Mouse (Mus musculus) lung, postnatal 14 days (tissue): ENCODE data around the gene Meox1.

Experiments
- DNase-seq: peaks from one replicate; pipeline ENCODE4 v3.0.0; 2021

Gene Meox1

DNA sequence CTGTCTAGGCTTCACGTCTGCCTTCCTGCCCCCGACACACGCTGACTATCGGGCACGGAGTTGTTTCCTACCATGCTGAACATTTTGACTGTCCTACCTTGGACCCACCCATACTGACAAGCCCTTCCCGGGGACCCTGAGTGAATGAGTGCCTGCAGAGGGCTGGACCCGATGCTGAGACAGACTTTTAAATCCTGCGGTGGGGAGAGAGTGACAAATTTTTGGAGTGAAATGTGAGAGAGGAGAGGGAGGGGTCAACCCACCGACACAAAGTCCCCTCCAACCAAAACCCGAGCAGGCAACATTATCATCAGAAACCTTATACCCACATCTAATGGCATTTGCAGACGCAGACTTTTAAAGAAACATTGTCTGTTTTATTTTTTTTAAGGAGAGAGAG lies at the start of gene Meox1:
Gene Meox1, minus strand, starts transcription at position 171 of the 400 bp plus-strand sequence.
- DNase-seq = no peak

DNA sequence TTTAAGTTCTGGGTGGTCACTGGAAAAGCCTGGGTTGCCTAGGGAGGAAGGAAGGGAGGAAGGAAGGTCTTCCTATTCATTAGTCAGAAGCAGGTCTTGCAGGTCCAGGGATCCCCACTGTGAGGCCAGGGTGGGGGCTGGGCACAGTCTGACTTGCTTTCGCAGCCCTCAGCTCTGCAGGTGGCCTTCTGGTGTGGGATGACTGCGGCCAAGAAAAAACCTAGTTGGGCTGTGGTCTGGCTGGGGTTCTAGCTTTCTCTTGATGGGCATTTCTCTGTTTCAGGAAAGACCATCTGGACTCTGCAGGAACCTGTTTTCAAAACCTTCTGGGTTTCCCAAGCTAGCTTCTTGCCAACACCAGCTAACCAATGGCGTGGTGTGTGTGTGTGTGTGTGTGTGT lies 48.9 kb upstream of the Meox1 start:
- no peak for DNase-seq

DNA sequence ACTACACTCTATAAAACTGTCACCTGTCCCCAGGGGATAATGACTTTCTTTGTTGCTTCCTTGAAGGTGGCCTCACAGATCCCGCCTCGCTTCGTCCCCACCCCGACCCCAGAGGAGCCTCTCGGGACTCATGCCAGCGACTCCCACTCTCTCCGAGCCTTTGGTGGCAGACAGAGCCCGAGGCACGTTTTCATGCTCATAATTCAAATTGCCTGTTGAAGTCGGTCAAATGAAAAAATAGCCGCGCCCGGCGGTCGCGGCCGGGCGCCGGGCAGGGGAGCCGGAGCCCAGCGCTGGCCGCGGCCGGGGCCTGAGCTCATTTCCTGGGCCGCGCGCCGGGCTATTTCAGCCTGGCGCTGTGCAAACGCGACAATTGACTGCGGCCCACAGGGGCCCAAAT lies 42.9 kb upstream of the Meox1 start:
- peak; percentile 35 for DNase-seq

DNA sequence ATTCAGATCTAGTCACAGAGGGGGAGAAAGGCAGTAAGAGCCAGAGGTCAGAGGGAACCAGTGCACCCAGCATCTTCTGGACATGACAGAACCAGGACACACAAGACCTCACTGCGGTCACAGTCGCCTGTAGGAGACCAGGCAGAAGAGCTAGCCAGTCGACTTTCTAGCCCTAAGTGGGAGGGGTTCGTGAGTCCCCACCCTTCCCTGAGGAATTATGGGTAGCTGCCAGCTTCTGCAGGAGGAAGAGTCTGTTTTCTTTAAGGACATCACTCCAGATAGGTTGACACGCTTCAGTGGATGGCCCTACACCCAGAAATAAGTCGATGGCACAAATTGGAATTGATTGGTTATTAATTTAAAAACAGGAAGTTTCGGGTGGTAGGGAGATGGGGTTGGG lies 42.2 kb upstream of the Meox1 start:
- no peak for DNase-seq

DNA sequence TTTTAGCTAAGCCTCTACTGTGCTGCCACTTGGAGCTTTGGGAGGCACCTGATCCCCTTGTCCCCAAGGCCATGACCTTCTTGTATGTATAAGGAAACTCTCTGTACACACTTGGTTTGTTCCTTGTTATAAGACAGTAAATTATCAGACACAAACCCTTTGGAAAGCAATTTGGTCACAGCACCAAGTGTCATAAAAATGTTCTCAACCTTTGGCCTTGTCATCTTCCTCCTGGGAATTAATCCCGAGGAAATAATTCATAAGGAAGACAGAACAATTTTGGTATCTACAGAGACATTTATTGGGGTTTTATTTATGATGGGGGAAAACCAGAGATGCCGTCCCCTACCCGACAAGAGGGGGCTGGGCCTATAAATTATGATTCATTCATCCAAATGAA lies 41.6 kb upstream of the Meox1 start:
- DNase-seq = no peak

DNA sequence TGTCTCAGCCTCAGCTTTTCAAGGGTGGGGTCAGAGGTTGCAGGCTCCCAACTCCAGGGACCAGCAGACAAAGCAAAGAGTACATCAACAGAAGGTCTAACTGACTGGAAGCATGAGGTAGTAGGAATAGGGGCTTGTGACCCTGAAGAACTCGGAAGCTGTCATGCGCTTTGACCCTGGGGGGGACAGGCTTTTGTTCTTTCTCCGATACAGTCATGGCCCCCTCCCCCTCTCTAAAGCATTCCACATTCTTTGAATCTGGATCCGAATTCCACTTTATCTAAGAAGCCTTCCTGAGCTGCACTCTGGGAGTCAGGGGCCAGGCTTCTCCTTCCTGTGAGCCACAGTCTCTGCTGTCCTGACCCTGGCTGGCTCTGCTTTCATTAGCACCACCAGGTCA lies 37.8 kb upstream of the Meox1 start:
- no peak for DNase-seq

DNA sequence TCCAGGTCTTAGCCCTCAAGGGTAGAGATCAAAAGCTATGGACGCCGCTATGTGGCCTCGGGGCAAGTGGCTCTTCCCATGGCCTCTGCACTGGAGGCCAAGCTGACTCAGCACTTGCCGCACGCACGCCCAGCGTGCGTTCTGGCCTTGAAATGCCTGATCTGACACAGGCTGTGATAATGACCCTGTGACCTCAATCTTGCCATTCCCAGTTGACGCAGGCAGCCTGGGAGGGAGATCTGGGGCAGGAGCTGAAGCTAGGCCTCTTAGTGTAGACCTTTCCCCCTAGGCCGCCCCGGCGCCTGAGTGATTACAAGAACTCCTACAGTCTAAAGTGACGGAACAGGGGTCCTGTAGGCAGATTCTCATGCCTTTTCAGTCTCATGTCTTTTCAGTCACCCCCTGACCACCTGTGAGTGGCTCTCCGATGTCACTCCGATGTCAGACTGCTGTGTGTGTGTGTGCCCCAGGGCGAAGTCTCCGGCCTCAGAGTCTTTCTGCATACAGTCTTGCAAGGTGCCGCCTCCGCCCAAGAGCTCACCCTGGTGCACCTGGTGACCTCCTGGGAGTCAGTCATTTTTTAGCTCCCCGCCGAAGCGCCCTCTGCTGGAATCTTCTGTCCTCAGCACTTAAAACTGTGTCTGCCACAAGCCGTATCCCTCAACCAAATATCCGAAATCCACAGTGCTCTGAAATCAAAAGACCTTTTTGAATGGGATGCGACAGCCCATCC lies 34.0 kb upstream of the Meox1 start:
- DNase-seq = peak; percentile 54

DNA sequence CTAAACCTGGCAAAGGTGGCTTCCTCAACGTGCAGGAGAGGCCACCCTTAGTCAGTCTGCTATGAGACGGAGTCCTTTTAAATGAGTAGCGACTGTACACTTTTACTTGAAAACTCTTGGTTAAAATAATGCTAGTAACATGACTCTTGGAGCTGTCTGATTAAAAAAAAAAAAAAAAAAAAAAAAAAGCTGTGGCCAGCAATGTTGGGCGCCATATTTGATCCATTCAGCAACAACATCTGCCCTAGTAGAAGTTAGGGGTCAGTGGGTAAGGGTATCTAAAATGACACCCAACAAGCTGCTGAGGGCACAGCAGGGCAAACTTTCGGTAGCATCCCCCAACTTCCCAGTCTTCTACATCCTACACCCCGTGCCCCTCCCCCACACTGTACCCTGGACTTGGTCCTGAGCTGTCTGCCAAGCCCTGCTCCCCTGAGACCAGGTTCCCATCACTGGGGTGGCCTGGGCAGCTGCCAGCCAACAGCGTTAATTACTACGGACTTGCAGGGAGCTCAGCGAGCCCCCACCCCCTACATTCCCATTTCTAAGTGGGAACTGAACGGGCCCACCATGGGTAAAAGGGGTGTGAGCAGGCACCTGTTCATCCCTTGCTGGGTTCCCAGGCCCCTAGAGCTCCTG lies 32.9 kb upstream of the Meox1 start:
- no peak for DNase-seq

DNA sequence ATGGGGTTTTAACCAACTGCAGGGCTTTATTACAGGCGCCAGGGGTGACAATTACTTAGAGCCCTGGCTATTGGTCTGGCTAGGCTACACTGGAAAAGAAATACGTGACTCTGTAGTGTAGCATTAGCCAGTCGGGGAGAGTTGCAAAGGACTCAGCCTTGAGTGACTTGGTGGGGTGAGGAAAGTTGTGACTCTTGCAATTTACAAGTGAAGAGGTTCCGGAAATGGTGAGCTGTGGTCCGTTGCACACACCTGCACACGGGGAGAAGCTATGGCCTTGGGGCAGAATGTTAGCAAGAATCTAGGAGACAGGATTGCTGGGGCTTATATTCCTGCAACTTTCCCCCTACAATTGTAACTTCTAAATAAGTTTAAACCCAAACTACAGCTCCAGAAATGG lies 31.5 kb upstream of the Meox1 start:
- DNase-seq = no peak

DNA sequence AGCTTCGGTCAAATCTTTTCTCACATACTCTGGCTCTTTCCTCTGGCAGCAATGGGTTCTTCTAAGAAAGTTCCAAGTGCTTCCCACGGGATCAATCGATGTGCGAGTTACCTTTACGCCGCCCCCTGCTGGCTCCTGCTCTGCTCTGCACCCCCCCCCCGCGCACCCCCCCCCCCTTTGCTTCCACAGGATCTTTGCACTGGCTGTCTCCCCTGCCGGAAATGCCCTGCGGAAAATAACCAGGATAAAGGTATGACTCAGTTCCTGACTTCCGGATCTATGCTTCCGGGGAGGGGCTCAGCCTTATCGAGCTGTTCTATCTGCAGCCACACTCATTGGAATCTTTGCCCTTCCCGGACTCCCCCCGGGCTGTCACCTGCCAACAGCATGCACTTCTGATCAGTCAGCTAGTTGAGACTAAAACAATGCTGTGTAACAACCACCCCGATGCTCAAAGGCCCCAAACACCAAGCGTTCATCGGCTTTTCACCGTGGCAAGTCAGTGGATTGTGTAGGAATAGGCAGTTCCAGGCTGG lies 30.3 kb upstream of the Meox1 start:
- DNase-seq = no peak

DNA sequence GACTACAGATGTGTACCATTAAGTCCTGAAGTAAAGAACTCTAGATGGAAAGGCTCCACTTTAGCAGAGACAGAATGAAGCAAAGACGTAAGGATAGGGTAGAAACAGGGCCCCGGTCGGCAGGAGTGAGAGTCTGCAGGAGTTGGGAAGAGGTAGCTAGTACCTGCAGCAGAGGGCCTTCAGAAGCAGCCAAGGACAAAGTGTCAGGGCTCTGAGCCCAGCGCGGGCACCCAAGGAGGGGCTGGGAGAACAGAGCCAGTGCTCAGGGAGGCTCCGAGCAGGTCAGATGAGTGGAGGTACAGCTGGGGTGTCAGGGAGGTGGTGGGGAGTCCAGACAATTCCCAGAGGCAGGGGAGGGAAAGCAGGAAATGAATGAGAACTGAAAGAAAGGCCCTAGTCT lies 29.8 kb upstream of the Meox1 start:
- DNase-seq = no peak

DNA sequence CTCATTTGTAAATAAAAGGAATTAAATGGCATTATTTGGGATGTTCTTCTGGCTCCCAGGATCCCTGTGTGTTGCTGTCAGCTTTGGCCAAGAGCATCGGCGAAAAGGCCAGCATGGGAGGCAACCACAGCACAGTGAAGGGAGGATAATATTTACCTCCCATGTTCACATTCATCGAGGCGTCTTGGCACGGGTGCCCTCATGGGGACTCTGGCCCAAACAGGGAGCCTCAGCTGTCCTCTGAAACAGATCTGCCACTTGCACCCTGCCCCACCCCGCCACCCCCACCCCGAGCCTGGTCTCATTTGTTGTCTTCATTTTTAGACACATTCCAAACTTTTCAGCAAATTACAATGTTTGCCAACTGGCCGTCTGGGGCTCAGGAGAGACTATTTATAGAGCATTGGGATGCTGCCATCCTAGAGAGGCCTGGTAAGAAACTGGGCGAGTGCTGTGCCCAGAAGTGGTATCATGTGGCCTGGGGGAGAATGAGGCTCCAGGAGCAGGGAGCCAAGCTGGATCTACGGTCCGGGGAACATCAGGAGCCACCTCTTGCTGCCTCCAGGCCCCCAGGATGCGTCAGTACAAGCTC lies 27.3 kb upstream of the Meox1 start:
- no peak for DNase-seq

DNA sequence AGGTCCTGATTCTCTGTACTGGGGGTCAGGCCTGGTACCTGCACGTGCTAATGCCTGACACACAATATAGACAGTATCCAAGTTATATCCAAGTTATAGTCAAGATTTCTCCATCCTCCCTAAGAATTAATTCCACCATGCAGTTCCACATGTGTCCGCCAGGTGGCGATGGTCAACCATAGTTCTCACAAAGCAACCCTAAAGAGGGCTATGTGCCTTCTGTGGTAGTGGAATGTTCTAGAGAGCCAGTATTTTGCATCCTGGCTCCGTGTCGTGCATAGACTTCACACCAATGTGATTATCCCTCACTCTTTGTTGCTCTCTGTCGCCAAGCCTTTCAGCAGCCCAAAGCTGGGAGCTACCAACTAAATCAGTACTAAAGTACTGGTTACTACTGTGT lies 25.5 kb upstream of the Meox1 start:
- peak; percentile 85 for DNase-seq

DNA sequence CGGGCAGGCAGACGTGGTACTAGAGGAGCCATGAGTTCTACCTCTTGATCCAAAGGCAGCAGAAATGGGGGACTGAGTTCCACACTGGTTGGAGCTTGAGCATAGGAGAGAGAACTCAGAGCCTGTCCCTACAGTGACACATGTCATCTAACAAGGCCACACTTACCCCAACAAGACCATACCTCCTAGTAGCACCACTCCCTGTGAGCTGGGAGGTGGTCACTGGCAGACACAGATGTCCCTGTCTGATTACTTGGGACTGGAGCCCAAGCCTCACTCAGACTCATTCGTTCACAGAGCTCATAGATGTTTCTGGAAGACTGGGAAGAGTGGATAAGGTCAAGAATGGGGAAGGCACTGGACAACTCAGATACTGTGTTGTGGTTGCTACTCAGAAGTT lies 24.4 kb upstream of the Meox1 start:
- DNase-seq = no peak

DNA sequence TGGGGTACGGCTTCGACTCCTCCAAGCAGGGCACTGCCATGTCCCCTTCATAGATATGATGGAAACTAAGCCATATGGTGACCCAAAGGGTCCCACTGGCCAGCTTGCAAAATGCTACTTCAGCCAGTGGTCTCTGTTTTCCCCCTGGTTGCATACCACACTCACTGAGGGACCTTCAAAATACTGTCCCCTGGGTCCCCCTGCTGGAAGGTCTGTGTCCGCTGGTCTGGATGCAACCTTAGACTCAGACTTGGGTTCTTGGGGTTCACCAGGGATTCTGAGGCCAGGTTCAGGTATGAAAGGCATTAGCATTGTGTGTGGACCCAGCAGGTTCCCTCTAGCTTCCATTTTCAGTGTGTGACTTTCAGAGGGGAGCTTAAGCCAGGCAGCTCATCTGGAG lies 22.6 kb upstream of the Meox1 start:
- DNase-seq = no peak

DNA sequence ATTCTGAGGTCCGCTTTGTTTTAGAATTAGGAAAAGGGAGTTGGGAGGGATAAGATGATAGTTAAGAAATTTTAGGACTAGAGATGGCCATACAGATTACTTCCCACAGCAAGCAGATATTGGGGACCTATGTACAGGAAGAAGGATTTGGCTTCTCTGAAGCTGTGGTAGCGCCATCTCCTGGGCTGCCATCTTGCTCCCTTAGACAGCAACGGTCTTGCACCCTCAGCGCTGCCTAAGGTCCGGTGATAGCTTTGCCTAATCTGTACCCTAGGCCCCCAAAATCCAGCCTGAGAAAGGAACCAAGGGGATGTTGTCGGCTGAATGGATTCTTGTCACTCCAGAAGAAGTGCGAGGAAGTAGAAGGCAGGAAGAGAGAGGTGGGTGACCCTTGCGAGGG lies 19.4 kb upstream of the Meox1 start:
- DNase-seq = no peak

DNA sequence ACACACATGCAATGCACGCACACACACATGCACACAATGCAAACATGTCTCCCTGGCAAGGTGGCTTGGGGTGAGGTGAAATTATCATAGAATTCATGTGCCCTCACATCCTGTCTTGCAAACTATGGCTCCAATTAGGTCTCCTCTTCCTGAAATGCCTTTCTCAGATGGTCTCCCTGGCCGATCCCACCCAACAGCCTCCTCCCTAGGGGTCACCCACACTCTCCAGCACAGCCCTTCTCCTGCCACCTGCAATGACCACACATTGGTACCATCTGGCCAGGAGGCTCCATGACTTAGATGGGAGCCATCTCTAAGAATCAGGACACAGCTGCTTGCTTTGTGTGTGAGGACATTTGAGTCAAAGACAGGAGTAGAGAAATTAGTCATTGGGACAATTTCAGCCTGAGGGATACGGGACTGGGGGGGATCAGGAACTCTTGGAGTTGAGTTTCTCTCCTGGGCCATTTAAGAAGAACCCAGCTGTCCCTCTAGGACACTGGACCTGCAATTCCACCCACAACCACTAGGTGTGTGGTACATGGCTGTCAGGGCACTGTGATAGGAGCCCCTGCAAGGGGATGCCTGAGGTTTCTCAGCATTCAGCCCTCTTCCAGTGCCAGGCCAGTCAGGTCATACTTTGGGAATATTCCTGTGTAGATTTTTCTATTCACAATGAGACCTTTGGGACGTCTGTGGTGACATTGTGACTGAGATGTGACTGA lies 17.8 kb upstream of the Meox1 start:
- DNase-seq = peak; percentile 65

DNA sequence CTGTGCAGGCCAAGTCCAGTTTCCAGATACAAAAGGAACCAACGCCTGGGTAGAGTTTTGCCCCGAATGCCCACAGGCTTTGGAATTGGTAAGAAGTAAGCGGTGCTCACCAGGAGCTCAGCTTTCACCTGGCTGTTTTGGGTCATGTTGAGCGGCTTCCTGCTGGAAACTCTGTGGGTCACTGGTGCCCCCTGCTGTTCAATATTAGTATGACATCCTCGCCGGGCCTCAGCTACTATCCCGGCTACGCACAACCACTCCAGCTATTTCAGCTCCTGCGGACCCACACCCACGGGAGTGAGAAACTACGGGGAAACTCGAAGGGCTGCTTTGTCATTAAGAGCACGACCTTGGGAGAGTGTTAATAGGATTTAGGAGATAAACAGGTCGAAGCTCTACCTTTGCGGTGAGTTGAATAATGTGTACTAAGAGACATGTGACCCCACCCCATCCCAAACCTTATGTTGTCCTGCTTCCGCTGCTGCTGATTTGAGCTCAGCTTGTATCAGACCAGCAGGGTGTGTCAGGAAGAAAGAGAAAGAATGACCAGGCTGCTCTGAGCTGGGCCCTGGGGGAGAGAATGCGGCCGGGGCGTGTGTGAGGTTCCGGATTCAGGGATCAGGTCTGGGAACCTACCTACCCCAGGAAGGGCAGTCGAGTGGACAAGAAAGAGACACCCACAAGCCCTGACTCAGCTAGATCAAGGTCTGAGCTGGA lies 16.2 kb upstream of the Meox1 start:
- DNase-seq = peak; percentile 90

DNA sequence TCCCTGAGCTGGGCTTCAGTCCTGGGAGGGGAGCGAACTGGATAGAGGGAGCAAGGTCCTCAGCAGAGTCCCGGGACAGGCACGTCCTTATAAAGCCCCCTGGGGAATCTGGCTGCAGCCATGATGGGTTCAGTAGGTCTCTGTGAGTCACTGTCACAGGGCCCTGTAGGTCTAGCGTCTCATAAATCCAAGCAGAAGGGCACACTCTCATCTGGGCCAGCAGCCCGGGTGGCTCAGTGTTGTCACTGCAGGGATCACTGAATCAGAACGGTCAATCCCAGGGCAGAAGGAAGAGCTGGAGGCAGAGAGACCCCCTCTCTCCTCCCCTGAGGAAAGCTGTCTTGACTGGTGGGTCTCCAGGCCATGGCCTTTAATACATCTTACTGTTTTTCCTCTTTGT lies 14.6 kb upstream of the Meox1 start:
- no peak for DNase-seq

DNA sequence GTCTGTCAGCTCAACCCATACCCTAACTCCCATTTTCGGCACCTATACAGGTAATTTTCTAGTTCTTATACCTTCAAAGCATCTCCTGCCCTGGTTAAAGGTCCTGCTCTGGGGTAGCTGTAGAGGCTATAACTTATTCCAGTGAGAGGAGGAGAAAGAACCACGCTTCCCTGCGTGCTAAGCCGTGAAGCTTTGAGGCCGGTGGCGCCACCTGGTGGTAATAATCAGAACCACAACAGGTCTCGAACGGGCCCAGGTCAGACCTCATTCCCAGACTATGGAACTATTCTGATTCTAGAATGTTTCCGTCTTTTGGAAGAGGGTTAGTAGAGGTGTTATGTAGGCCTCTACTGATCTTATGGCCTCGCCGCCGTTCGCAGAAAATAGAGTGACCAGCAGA lies 10.9 kb upstream of the Meox1 start:
- DNase-seq = peak; percentile 89

DNA sequence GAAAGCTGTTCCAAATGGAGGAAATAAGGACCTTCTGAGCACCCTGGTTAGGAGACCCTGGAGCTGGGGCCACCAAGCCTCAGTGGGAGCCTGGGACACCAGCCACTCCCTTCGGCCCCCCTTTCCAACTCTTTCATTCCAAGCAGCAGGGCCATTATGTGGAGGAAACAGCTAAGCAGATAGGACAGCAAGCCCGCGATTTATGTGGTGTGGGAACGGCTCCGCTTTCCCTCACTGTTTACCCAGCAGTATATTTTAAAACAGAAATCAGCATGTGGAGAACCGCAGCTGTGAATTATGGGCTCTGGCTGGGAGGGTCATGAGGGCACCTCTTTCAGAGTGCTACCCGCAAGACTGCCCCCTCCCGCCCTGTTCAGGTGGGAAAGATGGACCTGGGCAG lies 7.1 kb upstream of the Meox1 start:
- DNase-seq = no peak

DNA sequence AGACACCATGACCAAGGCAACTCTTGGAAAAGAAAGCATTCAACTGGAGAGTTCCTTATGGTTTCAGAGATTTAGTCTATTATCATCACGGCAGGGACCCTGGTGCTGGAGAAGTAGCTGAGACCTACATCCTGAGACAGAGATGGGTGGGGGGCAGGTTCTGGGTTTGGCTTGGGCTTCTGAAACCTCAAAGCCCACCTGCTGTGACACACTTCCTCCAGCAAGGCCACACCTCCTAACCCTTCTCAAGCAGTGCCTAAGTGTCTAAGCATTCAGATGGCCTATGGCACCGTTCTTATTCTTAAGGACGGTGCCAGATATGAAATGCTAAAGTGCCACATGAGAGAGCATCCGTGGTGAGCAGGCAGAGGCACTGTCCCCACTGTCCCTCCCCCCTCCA lies 4.2 kb upstream of the Meox1 start:
- DNase-seq = no peak
